Mouse (Mus musculus): ENCODE results near the gene Cmtm8.
A peak's percentile ranks its signal among the peaks of the same experiment; 100 is the strongest.

The Cmtm8 gene

DNA sequence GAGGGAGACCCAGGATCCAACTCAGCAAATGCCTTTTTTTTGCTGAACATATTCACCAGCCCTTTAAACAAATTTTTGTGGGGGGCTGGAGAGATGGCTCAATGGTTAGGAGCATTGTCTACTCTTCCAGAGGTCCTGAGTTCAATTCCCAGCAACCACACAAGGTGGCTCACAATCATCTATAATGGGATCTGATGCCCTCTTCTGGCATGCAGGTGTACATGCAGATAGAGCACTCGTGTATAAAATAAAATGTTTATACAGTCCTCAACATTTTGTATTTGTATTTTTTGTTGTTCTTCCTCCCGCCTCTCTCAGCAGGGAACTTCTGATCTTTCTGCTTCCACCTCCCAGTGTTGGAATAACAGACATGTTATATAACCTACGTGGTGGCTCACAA, 92.4 kb downstream of the Cmtm8 start:
- DNase-seq, result no peak

DNA sequence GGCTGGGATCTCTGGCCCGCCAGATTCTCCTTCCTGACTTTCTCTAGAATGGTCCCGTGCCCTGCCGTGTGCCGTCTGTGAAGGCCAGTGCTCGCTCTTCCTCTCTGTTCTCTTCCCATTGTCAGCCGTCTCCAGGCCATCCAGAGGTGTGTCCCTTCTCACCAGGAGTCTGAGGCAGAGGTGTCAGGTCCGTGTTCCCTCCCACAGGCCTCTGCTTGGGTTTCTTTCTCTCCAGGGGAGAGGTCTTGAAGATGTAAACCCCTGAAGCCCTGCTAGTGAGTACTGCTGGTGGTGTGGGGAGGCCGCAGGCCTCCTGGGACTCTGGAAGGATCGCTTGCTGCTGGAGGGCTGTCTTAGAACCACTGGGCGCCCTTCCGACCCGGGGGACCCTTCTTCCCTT, 96.5 kb downstream of the Cmtm8 start:
- DNase-seq, result peak; percentile 79

DNA sequence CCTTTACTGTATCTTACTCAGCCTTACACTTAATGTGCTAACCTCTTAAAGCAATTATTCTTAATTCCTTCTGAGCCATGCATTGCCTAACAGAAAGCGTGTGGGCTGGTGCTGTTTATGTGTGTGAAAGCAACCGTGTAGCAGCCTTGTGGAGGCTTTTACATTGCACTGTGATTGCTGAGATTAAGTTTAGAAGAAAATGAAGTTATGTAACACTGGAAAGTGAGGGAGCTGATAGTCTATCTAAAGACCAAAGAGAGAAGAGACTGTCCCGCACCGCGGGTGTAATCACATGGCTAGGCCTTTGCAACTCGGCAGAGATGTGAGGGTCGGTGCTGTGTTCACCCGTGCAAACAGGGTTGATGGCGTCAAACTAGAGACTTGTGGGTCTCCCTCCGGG, 96.9 kb downstream of the Cmtm8 start:
- peak; percentile 77 for DNase-seq

DNA sequence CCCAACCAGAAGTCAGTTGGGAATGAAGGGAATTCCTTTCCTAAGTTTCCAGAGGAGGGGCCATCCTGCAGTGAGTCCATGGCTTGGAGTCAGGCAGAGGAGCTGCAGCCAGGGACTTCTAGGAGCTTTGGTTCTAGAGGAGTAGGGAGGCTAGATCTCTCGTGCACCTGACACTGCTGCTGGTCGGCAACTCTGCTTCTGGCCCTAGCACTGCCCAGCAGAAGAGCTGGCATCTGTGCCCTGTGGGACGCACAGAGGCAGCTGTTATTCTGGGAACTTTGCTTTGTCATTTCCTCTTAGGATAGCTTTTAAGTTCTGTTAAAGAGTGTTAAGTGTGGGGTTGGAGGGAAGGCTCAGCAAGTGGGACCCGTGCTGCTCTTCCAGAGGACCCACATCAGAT, 98.3 kb downstream of the Cmtm8 start:
- peak; percentile 83 for DNase-seq

DNA sequence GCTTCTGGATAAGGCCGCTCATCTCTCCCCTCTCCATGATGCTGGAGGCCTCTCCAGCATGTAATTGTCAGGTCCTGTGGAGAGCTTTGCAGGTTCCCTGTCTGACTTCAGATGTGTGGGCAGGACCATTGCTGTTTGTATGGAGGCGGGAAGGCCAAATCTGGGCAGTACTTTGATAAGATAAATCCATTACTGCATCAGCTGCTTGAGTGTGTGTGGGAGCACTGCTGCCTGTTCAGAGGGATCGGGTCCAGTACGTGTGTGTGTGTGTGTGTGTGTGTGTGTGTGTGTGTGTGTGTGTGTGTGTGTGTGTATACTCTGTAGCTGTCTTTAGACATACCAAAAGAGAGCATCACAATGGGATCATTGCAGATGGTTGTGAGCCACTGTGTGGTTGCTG, 98.8 kb downstream of the Cmtm8 start:
- DNase-seq, result peak; percentile 83

DNA sequence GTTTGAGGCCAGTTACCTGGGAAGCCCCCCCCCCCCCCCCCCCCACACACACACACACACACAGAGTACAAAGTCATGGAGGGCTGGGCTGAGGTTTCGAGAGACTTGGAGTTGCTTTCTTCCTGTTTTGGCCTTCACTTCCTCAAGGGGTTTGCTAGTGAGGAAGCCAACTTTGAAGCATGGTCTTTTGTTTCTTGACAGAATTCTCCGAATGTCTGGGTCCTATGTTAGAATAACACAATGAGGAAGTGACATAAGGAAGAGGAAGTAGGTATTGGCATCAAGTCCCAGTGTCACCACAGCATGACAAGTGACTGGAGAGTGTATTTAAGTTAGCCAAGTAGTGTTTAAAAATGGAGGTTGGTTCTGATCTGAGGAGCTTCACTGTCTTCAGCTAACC, 101.2 kb downstream of the Cmtm8 start:
- peak; percentile 95 for DNase-seq

DNA sequence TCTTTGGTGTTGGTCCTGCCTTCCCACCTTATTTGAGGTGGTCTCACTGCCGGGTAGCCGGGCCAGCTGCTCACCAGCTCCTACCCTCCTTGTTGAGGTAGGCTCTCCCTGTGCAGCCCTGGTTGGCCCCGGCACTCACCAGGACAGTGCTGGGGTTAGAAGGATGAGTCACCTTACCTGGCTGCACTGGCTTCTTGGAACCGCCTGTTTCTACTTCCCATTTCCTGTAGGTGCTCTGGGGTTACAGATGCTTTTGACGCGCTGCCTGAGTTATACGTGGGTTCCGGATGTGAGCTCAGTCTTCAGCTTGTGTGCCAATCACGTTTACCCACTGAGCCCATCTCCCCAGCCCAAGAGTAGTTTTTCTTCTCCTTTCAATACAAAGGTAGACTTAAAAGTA, 103.6 kb downstream of the Cmtm8 start:
- DNase-seq, result peak; percentile 88
